Mouse (Mus musculus) spleen, adult 2 months (tissue): ENCODE data around the gene Zfp777.

ENCODE experiments used
- CTCF ChIP-seq: fragments of 200-500 bp; IDR thresholded peaks from 2 replicates; pipeline ENCODE4 v1.5.1; 2011; ENCODE audit warnings: mild to moderate bottlenecking, inconsistent platforms; ENCODE audit not compliant: insufficient read depth, insufficient read length, insufficient replicate concordance; ENCODE audit errors: extremely low read depth
- POLR2A ChIP-seq: fragments of 200-500 bp; IDR thresholded peaks from 2 replicates; pipeline ENCODE4 v1.6.1; 2011; ENCODE audit warnings: low read depth, low read length, inconsistent platforms

- TF ChIP-seq POLR2A = no peak
- no peak for TF ChIP-seq CTCF
Observed at GRCm38 (mm10) chr6:48049273-48050065, 758 bp upstream of the Zfp777 start.
